Mouse (Mus musculus) ES-CJ7 (cell line): ENCODE measurements around the gene S100a6.
A peak's percentile ranks its signal among the peaks of the same experiment; 100 is the strongest.

Experiments used
- DNase-seq: peaks from one replicate; pipeline ENCODE4 v3.0.0; 2011; ENCODE audit warnings: low read depth, low spot score

Gene S100a6

DNA sequence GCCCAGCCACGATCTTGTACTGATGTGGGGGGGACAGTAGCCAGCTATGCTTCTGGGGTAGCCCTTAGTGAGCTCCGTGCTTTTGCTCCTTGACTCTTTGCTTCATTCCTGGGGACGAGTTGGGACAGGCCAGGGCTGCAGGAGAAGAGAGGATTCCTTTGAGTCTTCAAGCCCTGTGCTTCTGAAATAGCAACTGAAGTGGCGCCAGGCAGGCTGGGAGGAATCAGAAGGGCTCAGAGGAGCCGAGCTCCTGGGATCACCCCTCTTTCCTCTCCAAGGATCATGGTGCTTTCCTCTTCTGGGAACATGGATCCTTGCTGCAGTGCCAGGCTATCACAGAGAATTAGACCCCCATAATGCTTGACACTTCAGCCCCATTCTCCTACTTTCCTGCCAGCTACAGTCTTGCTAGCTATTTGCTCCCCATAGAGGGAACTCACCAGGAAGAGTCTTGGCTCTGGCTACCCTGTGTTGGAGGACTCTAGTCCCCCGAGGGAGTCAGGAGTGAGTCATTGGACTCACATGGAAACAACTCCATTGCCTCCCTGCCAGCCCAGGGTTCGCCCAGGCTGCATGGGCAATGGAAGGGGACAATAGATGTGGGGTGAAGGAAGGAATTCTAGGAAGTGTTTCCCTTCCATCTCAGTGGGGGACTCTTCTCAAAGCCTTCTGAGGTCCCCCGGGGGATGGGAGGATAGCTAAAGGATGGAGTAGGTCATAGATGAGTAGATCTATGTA lies 12.1 kb upstream of the S100a6 start:
- DNase-seq, result no peak

- DNase-seq, result no peak
These were observed 11.1 kb upstream of the S100a6 start, which contains the start of gene Gm42674 for GRCm38 (mm10) chr3:90601486-90602110. Gene Gm42674 (plus strand): TSS chr3:90601904.

DNA sequence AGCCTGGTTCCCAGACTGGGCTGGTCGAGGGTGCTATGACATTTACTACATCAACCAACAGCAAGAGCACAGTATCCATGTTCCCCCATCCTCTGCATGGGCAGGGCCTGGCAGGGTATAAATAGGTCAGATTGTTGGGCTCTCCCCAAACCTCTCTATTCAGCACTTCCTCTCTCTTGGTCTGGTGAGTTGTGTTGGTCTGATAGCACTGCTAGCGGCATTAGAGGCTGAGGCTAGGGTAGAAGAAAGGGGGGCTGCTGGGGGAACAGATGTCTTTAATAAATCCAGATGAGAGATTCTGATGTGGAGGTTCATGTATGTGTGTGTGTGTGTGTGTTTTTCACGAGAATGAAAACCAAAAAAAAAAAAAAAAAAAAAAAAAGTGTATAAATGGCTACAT lies 9.1 kb upstream of the S100a6 start, which contains the start of gene S100a4:
Gene S100a4 (plus strand): TSS at position 149 of the 400 bp plus-strand sequence.
- DNase-seq, result no peak

GRCm38 (mm10) chr3:90604416-90604815 lies 8.3 kb upstream of the S100a6 start:
- no peak for DNase-seq

DNA sequence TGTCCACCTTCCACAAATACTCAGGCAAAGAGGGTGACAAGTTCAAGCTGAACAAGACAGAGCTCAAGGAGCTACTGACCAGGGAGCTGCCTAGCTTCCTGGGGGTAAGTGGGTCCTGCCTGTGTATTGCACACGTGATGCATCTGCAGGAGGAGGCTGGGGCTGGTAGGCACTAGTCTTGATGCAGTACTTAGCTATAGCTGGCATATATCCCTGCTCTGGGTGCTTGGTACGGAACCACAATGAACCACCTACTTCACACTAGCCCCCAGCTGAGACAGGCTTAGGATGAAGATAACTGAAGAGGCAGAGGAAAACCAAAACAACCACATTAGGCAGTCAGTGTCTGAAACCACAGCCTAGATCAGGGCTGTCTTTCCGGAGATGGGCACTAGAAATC lies 7.6 kb upstream of the S100a6 start:
- DNase-seq, result no peak

GRCm38 (mm10) chr3:90605736-90606135 lies 6.9 kb upstream of the S100a6 start:
- DNase-seq, result no peak

- DNase-seq, result no peak
These were observed 6.5 kb upstream of the S100a6 start for GRCm38 (mm10) chr3:90606185-90606584.

DNA sequence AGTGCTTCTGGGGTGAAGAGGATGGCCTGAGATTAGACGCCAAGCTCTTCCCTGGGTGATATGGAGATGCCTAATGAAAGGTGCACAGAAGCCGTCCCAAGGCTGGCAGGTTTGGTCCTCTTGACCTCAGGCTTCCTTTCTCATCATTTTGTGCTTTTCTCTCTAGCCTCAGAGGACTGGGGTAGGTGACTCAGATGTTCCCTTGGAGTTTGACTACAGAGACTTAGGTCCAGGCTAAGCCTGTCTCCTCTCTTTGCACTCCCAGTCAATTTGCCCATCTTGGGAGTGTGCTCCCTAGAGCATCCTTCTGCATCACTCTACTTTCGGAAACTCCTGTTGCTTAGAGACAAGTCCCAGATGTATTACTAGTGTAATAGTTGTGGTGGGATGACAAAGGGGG lies 5.3 kb upstream of the S100a6 start:
- no peak for DNase-seq

GRCm38 (mm10) chr3:90608223-90608622 lies 4.5 kb upstream of the S100a6 start, which contains the start of gene S100a5:
Gene S100a5 (plus strand): TSS chr3:90608523.
- DNase-seq, result no peak

- no peak for DNase-seq
These were observed 3.6 kb upstream of the S100a6 start for GRCm38 (mm10) chr3:90609102-90609501.

DNA sequence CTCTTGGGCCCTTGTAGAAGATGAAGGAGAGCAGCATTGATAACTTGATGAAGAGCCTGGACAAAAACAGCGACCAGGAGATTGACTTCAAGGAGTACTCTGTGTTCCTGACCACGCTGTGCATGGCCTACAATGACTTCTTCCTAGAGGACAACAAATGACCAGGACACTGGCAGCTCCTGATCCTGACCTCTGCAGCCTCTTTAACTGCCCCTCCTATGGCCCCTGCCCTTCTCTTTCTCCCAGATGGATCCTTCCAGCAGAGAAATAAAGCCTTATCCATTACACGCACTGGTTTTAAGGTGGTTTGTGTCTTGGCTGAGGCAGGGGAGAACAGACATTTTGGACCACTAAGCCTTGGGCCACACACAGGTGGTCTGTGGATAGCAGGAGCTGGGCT lies 1.2 kb upstream of the S100a6 start:
- DNase-seq, result no peak

- DNase-seq, result no peak
These were observed 621 bp upstream of the S100a6 start for GRCm38 (mm10) chr3:90612061-90612460.

GRCm38 (mm10) chr3:90613461-90614147 lies 922 bp downstream of the S100a6 start:
- no peak for DNase-seq

- no peak for DNase-seq
These were observed 1.5 kb downstream of the S100a6 start for GRCm38 (mm10) chr3:90614148-90614530.

DNA sequence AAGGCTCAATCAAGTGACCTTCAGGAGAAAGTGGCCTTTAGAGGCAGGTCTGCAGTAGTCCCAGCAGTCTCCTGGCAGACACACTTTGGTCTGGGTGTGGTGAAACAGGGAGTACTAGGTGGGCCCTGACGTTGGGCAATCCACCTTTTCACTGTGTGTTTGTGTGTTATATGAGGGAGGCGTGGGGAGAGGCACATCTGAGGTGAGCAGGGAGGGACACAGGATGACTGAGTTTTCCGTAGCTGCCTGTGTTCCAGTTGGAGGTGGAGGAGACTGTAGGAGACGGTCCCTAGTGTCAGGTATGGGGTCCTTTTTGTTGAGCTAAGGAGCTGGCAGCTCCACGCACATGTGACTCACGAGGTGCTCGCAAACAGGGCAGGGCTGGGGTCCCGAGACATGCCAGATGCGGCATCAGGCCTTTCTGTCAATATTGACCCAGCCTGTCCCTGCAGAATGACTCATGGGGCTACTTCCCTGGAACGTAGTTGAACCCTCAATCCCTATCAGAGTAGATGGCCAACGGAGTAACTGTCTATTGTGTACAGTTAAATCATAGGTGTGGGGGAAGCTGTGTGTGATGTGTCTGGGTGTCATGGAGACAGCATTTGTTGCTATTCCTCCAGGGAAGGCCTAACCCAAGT lies 2.0 kb downstream of the S100a6 start:
- DNase-seq, result no peak

- peak; percentile 82 for DNase-seq
These were observed 2.7 kb downstream of the S100a6 start for GRCm38 (mm10) chr3:90615415-90615814.

- DNase-seq, result no peak
These were observed 3.2 kb downstream of the S100a6 start for GRCm38 (mm10) chr3:90615911-90616310.

DNA sequence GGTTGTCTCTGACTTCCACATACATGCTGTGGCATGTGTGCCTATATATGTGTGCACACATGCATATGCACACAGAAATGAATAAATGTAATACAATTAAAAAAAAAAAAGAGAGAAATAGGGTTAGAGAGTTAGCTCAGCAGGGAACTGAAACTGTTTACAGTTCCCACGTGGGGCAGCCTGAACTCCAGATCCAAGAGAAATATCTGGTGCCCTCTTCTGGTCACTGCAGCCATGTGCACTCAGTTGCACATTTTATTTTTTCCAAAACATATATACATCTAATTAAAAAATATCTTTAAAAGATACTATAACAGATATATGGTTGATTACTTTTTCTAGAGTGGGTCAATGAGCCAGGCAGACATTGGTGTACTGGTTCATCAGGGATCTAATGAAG lies 4.9 kb downstream of the S100a6 start:
- peak; percentile 16 for DNase-seq

GRCm38 (mm10) chr3:90621552-90621951 lies 8.9 kb downstream of the S100a6 start:
- no peak for DNase-seq

DNA sequence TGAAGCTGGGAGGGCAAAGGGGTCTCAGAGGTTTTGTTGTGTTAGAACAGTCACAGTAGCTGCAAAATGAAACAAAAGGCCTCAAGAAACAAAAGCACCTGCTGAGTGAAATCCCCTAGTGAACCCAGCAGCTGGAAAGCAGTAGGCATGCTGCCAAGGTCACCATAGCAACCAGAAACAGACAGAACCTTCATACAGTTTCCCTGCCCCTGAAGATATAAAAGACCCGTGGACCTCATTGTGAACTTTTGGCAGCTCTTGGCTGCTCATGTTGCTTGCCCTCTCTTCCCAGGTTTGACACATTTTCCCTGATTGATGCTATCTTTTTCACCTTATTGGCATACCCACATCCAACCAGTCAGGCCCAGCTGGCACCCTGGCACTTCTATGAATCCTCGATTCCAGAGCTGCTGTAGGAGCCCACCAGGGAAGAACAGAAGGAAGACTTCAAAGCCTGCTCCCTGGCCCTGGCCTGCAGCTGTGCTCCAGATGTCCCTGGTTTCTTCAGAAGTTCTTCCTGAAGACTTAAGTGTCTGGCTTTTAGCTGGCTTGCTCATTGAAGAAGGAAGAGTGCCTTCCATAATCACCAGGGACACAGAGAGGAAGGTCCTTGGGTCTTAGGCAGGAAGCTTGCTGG lies 10.9 kb downstream of the S100a6 start:
- no peak for DNase-seq

GRCm38 (mm10) chr3:90625496-90625895 lies 12.8 kb downstream of the S100a6 start:
- DNase-seq, result no peak
